Mouse (Mus musculus): Measurements from ENCODE around the gene Chka.
A peak's percentile ranks its signal among the peaks of the same experiment; 100 is the strongest.

Gene Chka

GRCm38 (mm10) chr19:3890181-3890580, 38.6 kb downstream of the Chka start:
- no peak for DNase-seq

GRCm38 (mm10) chr19:3893545-3894116, 42.1 kb downstream of the Chka start:
- no peak for DNase-seq

- no peak for DNase-seq
These were observed 42.7 kb downstream of the Chka start for GRCm38 (mm10) chr19:3894294-3894693.

GRCm38 (mm10) chr19:3895171-3895631, 43.6 kb downstream of the Chka start:
- no peak for DNase-seq

GRCm38 (mm10) chr19:3896208-3896607, 44.6 kb downstream of the Chka start:
- no peak for DNase-seq

- DNase-seq, result no peak
These were observed 46.0 kb downstream of the Chka start for GRCm38 (mm10) chr19:3897557-3897956.

GRCm38 (mm10) chr19:3898952-3899351, 47.4 kb downstream of the Chka start:
- DNase-seq, result no peak

- DNase-seq, result no peak
These were observed 48.0 kb downstream of the Chka start for GRCm38 (mm10) chr19:3899618-3900017.

- DNase-seq, result no peak
These were observed 51.4 kb downstream of the Chka start for GRCm38 (mm10) chr19:3902966-3903365.

- no peak for DNase-seq
These were observed 52.2 kb downstream of the Chka start for GRCm38 (mm10) chr19:3903648-3904362.

- no peak for DNase-seq
These were observed 52.7 kb downstream of the Chka start for GRCm38 (mm10) chr19:3904363-3904675.

- no peak for DNase-seq
These were observed 53.8 kb downstream of the Chka start for GRCm38 (mm10) chr19:3905261-3905969.

GRCm38 (mm10) chr19:3906326-3906725, 54.8 kb downstream of the Chka start:
- no peak for DNase-seq

GRCm38 (mm10) chr19:3906795-3907786, 55.5 kb downstream of the Chka start, which contains the start of gene Tcirg1:
Tcirg1 (minus strand) TSS chr19:3907133.
- DNase-seq, result peak; percentile 48

- no peak for DNase-seq
These were observed 56.5 kb downstream of the Chka start for GRCm38 (mm10) chr19:3907876-3908660.

- no peak for DNase-seq
These were observed 58.6 kb downstream of the Chka start for GRCm38 (mm10) chr19:3910206-3910605.

GRCm38 (mm10) chr19:3912337-3913204, 61.0 kb downstream of the Chka start, which contains the start of gene Ndufs8:
Ndufs8 (minus strand) TSS chr19:3912774.
- DNase-seq, result peak; percentile 99

- DNase-seq, result peak; percentile 52
These were observed 62.1 kb downstream of the Chka start for GRCm38 (mm10) chr19:3913692-3914091.

- DNase-seq, result no peak
These were observed 63.0 kb downstream of the Chka start for GRCm38 (mm10) chr19:3914535-3914934.

GRCm38 (mm10) chr19:3916727-3917126, 65.2 kb downstream of the Chka start:
- no peak for DNase-seq

GRCm38 (mm10) chr19:3919928-3920327, 68.4 kb downstream of the Chka start:
- no peak for DNase-seq
